Comparison of ENCODE assay signal across 8 mouse cellular contexts in genomic region chr2:126553291-126553639, GRCm38 (mm10). TPM values are rescaled to one million over a fixed set of nuclear protein-coding genes. Genes with fewer than 3 reads are reported as not detected.
DNase-seq lines count a peak whose midpoint lies in the region; ATAC-seq and TF ChIP-seq lines count a peak whose summit lies in the region.

No protein-coding gene starts in this region.

- peak overlapping the region; percentile 46; the same call in 1 of the 2 replicates for H3K9ac ChIP-seq in heart, postnatal 0 days (replicated peaks; ENCODE audit: low read depth, low read length)
- H3K9ac ChIP-seq in hindbrain, embryonic 11.5 days (ENCODE audit: low read depth, low read length): peak overlapping the region; percentile 57
- peak overlapping the region; percentile 79 for H3K9ac ChIP-seq in midbrain, embryonic 13.5 days (replicated peaks)

- H3K27ac ChIP-seq in heart, postnatal 0 days (ENCODE audit: low read depth): no peak overlapping the region
- no peak overlapping the region for H3K27ac ChIP-seq in bone marrow macrophage, adult 2 months (ENCODE audit: insufficient read depth, low read depth, low read length)
- H3K27ac ChIP-seq in hindbrain, embryonic 11.5 days (ENCODE audit: low read depth, low read length): no peak overlapping the region
- H3K27ac ChIP-seq in midbrain, embryonic 13.5 days: no peak overlapping the region

- peak overlapping the region; percentile 87 for H3K4me2 ChIP-seq in heart, postnatal 0 days (ENCODE audit: low read depth, low read length)
- peak overlapping the region; percentile 99 for H3K4me2 ChIP-seq in hindbrain, embryonic 11.5 days (replicated peaks; ENCODE audit: low read depth, low read length)
- H3K4me2 ChIP-seq in midbrain, embryonic 13.5 days (replicated peaks): peak overlapping the region; percentile 97

- 6% methylated on average over 24 of the region's 26 CpGs for WGBS in heart, postnatal 0 days
- WGBS in hindbrain, embryonic 11.5 days: 3% methylated on average over 24 of the region's 26 CpGs
- WGBS in midbrain, embryonic 13.5 days: under 1% methylated on average over 26 of the region's 26 CpGs

- no peak for ATAC-seq in heart, postnatal 0 days (ENCODE audit: insufficient read depth, low read depth)
- ATAC-seq in hindbrain, embryonic 11.5 days (ENCODE audit: low FRiP score): peak; percentile 41; the same call in 1 of the 2 replicates
- ATAC-seq in midbrain, embryonic 13.5 days: peak; percentile 80; the same call in 1 of the 2 replicates

- H3K9me3 ChIP-seq in heart, postnatal 0 days (replicated peaks; ENCODE audit: control insufficient read depth, low read length): no peaks in the 10 kb centered on the region
- H3K9me3 ChIP-seq in hindbrain, embryonic 11.5 days (ENCODE audit: control insufficient read depth, low read length): no peaks in the 10 kb centered on the region
- H3K9me3 ChIP-seq in midbrain, embryonic 13.5 days: no peaks in the 10 kb centered on the region

- TF ChIP-seq POLR2A in bone marrow macrophage, adult 2 months (IDR thresholded peaks at IDR 0.05; ENCODE audit: borderline replicate concordance, low read depth, low read length): no peak

- TF ChIP-seq CTCF in heart, postnatal 0 days (IDR thresholded peaks at IDR 0.05; ENCODE audit: low read depth): no peak
- TF ChIP-seq CTCF in bone marrow macrophage, adult 2 months (IDR thresholded peaks at IDR 0.05; ENCODE audit: low read depth, low read length): no peak

- peaks cover 38% of the 10 kb centered on the region for H3K27me3 ChIP-seq in heart, postnatal 0 days (ENCODE audit: control insufficient read depth, insufficient read depth, low read length)
- peaks cover 25% of the 10 kb centered on the region for H3K27me3 ChIP-seq in hindbrain, embryonic 11.5 days (ENCODE audit: control insufficient read depth, insufficient read depth, low read length)
- peaks cover 42% of the 10 kb centered on the region for H3K27me3 ChIP-seq in midbrain, embryonic 13.5 days

- peak overlapping the region; percentile 61 for H3K4me3 ChIP-seq in heart, postnatal 0 days (ENCODE audit: low read depth, low read length)
- peak overlapping the region; percentile 44 for H3K4me3 ChIP-seq in bone marrow macrophage, adult 2 months (ENCODE audit: insufficient read depth, low read length)
- peak overlapping the region; percentile 57 for H3K4me3 ChIP-seq in hindbrain, embryonic 11.5 days (ENCODE audit: low read depth, low read length)
- peak overlapping the region; percentile 70 for H3K4me3 ChIP-seq in midbrain, embryonic 13.5 days (replicated peaks)

- H3K36me3 ChIP-seq in heart, postnatal 0 days (replicated peaks; ENCODE audit: control insufficient read depth, insufficient read depth, low read length): no peaks in the 10 kb centered on the region
- no peaks in the 10 kb centered on the region for H3K36me3 ChIP-seq in hindbrain, embryonic 11.5 days (ENCODE audit: control insufficient read depth, insufficient read depth, low read length)
- H3K36me3 ChIP-seq in midbrain, embryonic 13.5 days: no peaks in the 10 kb centered on the region

- DNase-seq in heart, postnatal 0 days (ENCODE audit: low spot score): no peak
- DNase-seq in heart, adult 9 months (ENCODE audit: low spot score in 2 of 2): no peak
- no peak for DNase-seq in hindbrain, embryonic 11.5 days (ENCODE audit: low spot score)
- no peak for DNase-seq in gastrocnemius, postnatal 25 days
- no peak for DNase-seq in left cerebral cortex, adult 8-10 months (ENCODE audit: low spot score in 2 of 2)
- DNase-seq in spleen, adult 12 weeks (ENCODE audit: low spot score): no peak

- H3K4me1 ChIP-seq in heart, postnatal 0 days (ENCODE audit: control insufficient read depth, insufficient read depth): peaks cover 11% of the 10 kb centered on the region
- H3K4me1 ChIP-seq in bone marrow macrophage, adult 2 months (ENCODE audit: control insufficient read depth, insufficient read depth, low read length): peaks cover 14% of the 10 kb centered on the region
- peaks cover 2% of the 10 kb centered on the region for H3K4me1 ChIP-seq in hindbrain, embryonic 11.5 days (replicated peaks; ENCODE audit: control insufficient read depth, insufficient read depth, low read length)
- peaks cover 21% of the 10 kb centered on the region for H3K4me1 ChIP-seq in midbrain, embryonic 13.5 days (replicated peaks)

- TF ChIP-seq EP300 in heart, postnatal 0 days (IDR thresholded peaks at IDR 0.05; ENCODE audit: low read depth): no peak

RNA-seq across cellular contexts. Expression of gene Slc27a2, which starts 1.1 kb away (rescaled TPM):
- total RNA-seq in heart, postnatal 0 days (2014; rRNA removed; ENCODE audit: low replicate concordance): not detected in 2 replicates
- 0.14 and 0.34 TPM in 2 replicates for polyA plus RNA-seq in heart, postnatal 0 days (2015; fragmentation: Nextera tagmentation; extraction: Ambion mirVana)
- polyA plus RNA-seq in bone marrow macrophage, adult 2 months (2012; ENCODE audit: insufficient read depth, insufficient read length, missing spikeins): not detected in 2 replicates
- polyA plus RNA-seq in hindbrain, embryonic 11.5 days (2014; fragmentation: Nextera tagmentation; extraction: Ambion mirVana): 0.51 and 0.71 TPM in 2 replicates
- polyA plus RNA-seq in midbrain, embryonic 13.5 days (2015; fragmentation: Nextera tagmentation; extraction: Ambion mirVana): 6.0 and 6.5 TPM in 2 replicates
- total RNA-seq in gastrocnemius, postnatal 25 days (2021): not detected
- total RNA-seq in left cerebral cortex, adult 8-10 months (2022): 1 to 10 TPM; 7.5 to 9.1 (median 8.8) TPM

RNA-seq across cellular contexts. Expression of gene Atp8b4, which starts 52.8 kb away (rescaled TPM):
- total RNA-seq in heart, postnatal 0 days (2014; rRNA removed; ENCODE audit: low replicate concordance): 0.04 TPM in 1 of 2 replicates, not detected in the other
- 0.14 and 0.27 TPM in 2 replicates for polyA plus RNA-seq in heart, postnatal 0 days (2015; fragmentation: Nextera tagmentation; extraction: Ambion mirVana)
- polyA plus RNA-seq in bone marrow macrophage, adult 2 months (2012; ENCODE audit: insufficient read depth, insufficient read length, missing spikeins): 30.5 and 31.7 TPM in 2 replicates
- polyA plus RNA-seq in hindbrain, embryonic 11.5 days (2014; fragmentation: Nextera tagmentation; extraction: Ambion mirVana): 0.06 TPM in 1 of 2 replicates, not detected in the other
- polyA plus RNA-seq in midbrain, embryonic 13.5 days (2015; fragmentation: Nextera tagmentation; extraction: Ambion mirVana): not detected in 2 replicates
- total RNA-seq in gastrocnemius, postnatal 25 days (2021): under 1 TPM; 0.13 to 0.46 TPM
- under 1 TPM in 1 of 4 experiments, not detected in 3; 0.11 TPM for total RNA-seq in left cerebral cortex, adult 8-10 months (2022)

Comparison
In these comparisons a context has a peak if more than half of its experiments do, and no peak if none do; other contexts are left out.
1. RNA of gene Atp8b4, which starts 52.8 kb away (polyA plus RNA-seq): 30.5 to 31.7 TPM in bone marrow macrophage, adult 2 months; 0.14 to 0.27 TPM in heart, postnatal 0 days, 0.06 TPM in hindbrain, embryonic 11.5 days and not detected in midbrain, embryonic 13.5 days; every median in the first group is over 10 times any median in the second.
2. Peak in every context shown above with its lines, with median percentiles within 50 percentile points of each other: H3K4me2 ChIP-seq, H3K4me3 ChIP-seq and H3K9ac ChIP-seq.